8 mouse cellular contexts compared by ENCODE assay signal in genomic region chr17:26676252-26676615, GRCm38 (mm10). TPM values are rescaled to one million over a fixed set of nuclear protein-coding genes. Genes with fewer than 3 reads are reported as not detected.
DNase-seq lines count a peak whose midpoint lies in the region; ATAC-seq and TF ChIP-seq lines count a peak whose summit lies in the region.

No protein-coding gene starts in this region.

- WGBS in forebrain, embryonic 12.5 days, result 1% methylated on average over 30 of the region's 30 CpGs
- under 1% methylated on average over 30 of the region's 30 CpGs for WGBS in large intestine, adult 2 months
- WGBS in liver, postnatal 0 days (ENCODE audit: insufficient replicate concordance), result under 1% methylated on average over 30 of the region's 30 CpGs
- WGBS in neural tube, embryonic 14.5 days, result under 1% methylated on average over 30 of the region's 30 CpGs

- intact Hi-C loops in heart, postnatal 10 days (cut with DNase I), result loop anchor here (5.0 kb wide), 1 partner anchor 41 kb away; the partner anchor contains the start of gene Crebrf

- TF ChIP-seq EP300 in CH12.LX (IDR thresholded peaks at IDR 0.05; ENCODE audit: low read length), result no peak
- TF ChIP-seq EP300 in liver, postnatal 0 days (IDR thresholded peaks at IDR 0.05; ENCODE audit: low read depth), result no peak

- no peaks in the 10 kb centered on the region for H3K27me3 ChIP-seq in CH12.LX (replicated peaks)
- H3K27me3 ChIP-seq in forebrain, embryonic 12.5 days, result 0 out of 2 replicates have a peak, but pooled peaks cover 4% of the 10 kb centered on the region
- H3K27me3 ChIP-seq in liver, postnatal 0 days (ENCODE audit: insufficient read depth, low read length), result no peaks in the 10 kb centered on the region
- H3K27me3 ChIP-seq in neural tube, embryonic 14.5 days (ENCODE audit: control insufficient read depth, insufficient read depth, low read length), result no peaks in the 10 kb centered on the region

- no peak for TF ChIP-seq RAD21 in CH12.LX (IDR thresholded peaks at IDR 0.05; ENCODE audit: low read depth, low read length)

- H3K4me1 ChIP-seq in CH12.LX (ENCODE audit: control insufficient read depth in 1 of 2, insufficient read depth in 2 of 2), result peaks cover 5 to 24% of the 10 kb centered on the region in 2 experiments; a peak in 3 of 4 replicates
- peaks cover 20% of the 10 kb centered on the region for H3K4me1 ChIP-seq in forebrain, embryonic 12.5 days
- H3K4me1 ChIP-seq in liver, postnatal 0 days (ENCODE audit: insufficient read depth), result peaks cover 25% of the 10 kb centered on the region
- H3K4me1 ChIP-seq in neural tube, embryonic 14.5 days (ENCODE audit: control insufficient read depth, insufficient read depth, low read length), result peaks cover 24% of the 10 kb centered on the region

- peaks cover 8% of the 10 kb centered on the region for H3K9me3 ChIP-seq in CH12.LX (replicated peaks; ENCODE audit: low read length)
- H3K9me3 ChIP-seq in forebrain, embryonic 12.5 days, result no peaks in the 10 kb centered on the region
- no peaks in the 10 kb centered on the region for H3K9me3 ChIP-seq in liver, postnatal 0 days (ENCODE audit: low read length)
- H3K9me3 ChIP-seq in neural tube, embryonic 14.5 days (ENCODE audit: control insufficient read depth, low read length), result no peaks in the 10 kb centered on the region

- H3K79me2 ChIP-seq in CH12.LX (replicated peaks; ENCODE audit: control insufficient read depth, extremely low read depth, insufficient read depth, poor library complexity, severe bottlenecking), result peaks cover 34% of the 10 kb centered on the region

- ATAC-seq in forebrain, embryonic 12.5 days (ENCODE audit: low FRiP score), result peak; percentile 96
- ATAC-seq in liver, postnatal 0 days, result peak; percentile 94
- peak; percentile 95 for ATAC-seq in neural tube, embryonic 14.5 days (ENCODE audit: low read depth)

- peaks cover 11 to 25% of the 10 kb centered on the region in 2 experiments for H3K36me3 ChIP-seq in CH12.LX (replicated peaks in 1 of 2; ENCODE audit: control insufficient read depth in 1 of 2, insufficient read depth in 1 of 2, low read length in 1 of 2)
- 0 out of 2 replicates have a peak, but pooled peaks cover 4% of the 10 kb centered on the region for H3K36me3 ChIP-seq in forebrain, embryonic 12.5 days (replicated peaks)
- peaks cover under 1% of the 10 kb centered on the region; the same call in 1 of the 2 replicates for H3K36me3 ChIP-seq in liver, postnatal 0 days (replicated peaks; ENCODE audit: insufficient read depth, low read length)
- no peaks in the 10 kb centered on the region for H3K36me3 ChIP-seq in neural tube, embryonic 14.5 days (ENCODE audit: control insufficient read depth, insufficient read depth, low read length)

- DNase-seq in CH12.LX (ENCODE audit: extremely low read depth), result peak; percentile 94
- peak; percentile 88 for DNase-seq in c-Kit-positive CD71-positive TER-119-negative erythroid progenitor cells, embryonic 14.5 days (ENCODE audit: low read depth)
- peak; percentile 92 for DNase-seq in heart, postnatal 10 days
- DNase-seq in large intestine, adult 2 months (ENCODE audit: low read depth, low spot score), result peak; percentile 82
- DNase-seq in liver, postnatal 0 days, result peak; percentile 94
- DNase-seq in testis, postnatal 10 days (ENCODE audit: low spot score), result peak; percentile 94

- peak overlapping the region; percentile 80 for H3K27ac ChIP-seq in CH12.LX (ENCODE audit: insufficient read depth, low read depth)
- peak overlapping the region; percentile 79 for H3K27ac ChIP-seq in forebrain, embryonic 12.5 days
- peak overlapping the region; percentile 94 for H3K27ac ChIP-seq in liver, postnatal 0 days (ENCODE audit: low read depth)
- H3K27ac ChIP-seq in neural tube, embryonic 14.5 days (ENCODE audit: low read depth, low read length), result peak overlapping the region; percentile 83

- peak overlapping the region; percentile 89 to 94 (median 93) for H3K4me3 ChIP-seq in CH12.LX (replicated peaks in 1 of 3; ENCODE audit: low read depth in 2 of 3, low read length in 2 of 3, poor library complexity in 1 of 3)
- peak overlapping the region; percentile 85 for H3K4me3 ChIP-seq in forebrain, embryonic 12.5 days (replicated peaks)
- H3K4me3 ChIP-seq in liver, postnatal 0 days (ENCODE audit: low read depth, low read length), result peak overlapping the region; percentile 78
- peak overlapping the region; percentile 60 for H3K4me3 ChIP-seq in neural tube, embryonic 14.5 days (ENCODE audit: low read depth, low read length)

- H3K4me2 ChIP-seq in CH12.LX (ENCODE audit: insufficient read depth, low read depth, poor library complexity, severe bottlenecking), result peak overlapping the region; percentile 27; the same call in 1 of the 2 replicates
- peak overlapping the region; percentile 74 for H3K4me2 ChIP-seq in forebrain, embryonic 12.5 days
- peak overlapping the region; percentile 83 for H3K4me2 ChIP-seq in liver, postnatal 0 days (ENCODE audit: low read depth, low read length)
- peak overlapping the region; percentile 84 for H3K4me2 ChIP-seq in neural tube, embryonic 14.5 days (ENCODE audit: low read depth, low read length)

- peak; percentile 90 for TF ChIP-seq POLR2A in CH12.LX (IDR thresholded peaks at IDR 0.05; ENCODE audit: low read depth, low read length)

- H3K9ac ChIP-seq in CH12.LX (ENCODE audit: insufficient read depth, low read depth), result peak overlapping the region; percentile 68
- H3K9ac ChIP-seq in forebrain, embryonic 12.5 days, result peak overlapping the region; percentile 76
- peak overlapping the region; percentile 82 for H3K9ac ChIP-seq in liver, postnatal 0 days (replicated peaks)
- H3K9ac ChIP-seq in neural tube, embryonic 14.5 days (replicated peaks; ENCODE audit: low read depth, low read length), result peak overlapping the region; percentile 58

- TF ChIP-seq CTCF in CH12.LX (conservative IDR thresholded peaks at IDR 0.05 in 1 of 2, IDR thresholded peaks at IDR 0.05 in 1 of 2; ENCODE audit: low read depth in 2 of 2, low read length in 2 of 2), result no peak
- no peak for TF ChIP-seq CTCF in liver, postnatal 0 days (IDR thresholded peaks at IDR 0.05; ENCODE audit: low read depth)

- dilution Hi-C loops in CH12.LX (cut with MboI; ENCODE audit: extremely low pct_ligation_motif_present, extremely low pct_unique_long_range_greater_than_20kb, low sequenced_read_pairs), result no loop called here

- in situ Hi-C loops in CH12.LX (cut with MboI; ENCODE audit: low pct_ligation_motif_present, low pct_unique_long_range_greater_than_20kb, low sequenced_read_pairs), result no loop called here

TF ChIP-seq in CH12.LX, 34 proteins besides CTCF, POLR2A, EP300 and RAD21 (continues in another document):
- TF ChIP-seq USF2 (conservative IDR thresholded peaks at IDR 0.05; ENCODE audit: low read depth, low read length) (peak; percentile 87), MXI1 (IDR thresholded peaks at IDR 0.05; ENCODE audit: low read depth, low read length) (peak; percentile 87), HCFC1 (IDR thresholded peaks at IDR 0.05; ENCODE audit: low read depth, low read length) (peak; percentile 63; the same call in 1 of the 2 replicates), E2F4 (IDR thresholded peaks at IDR 0.05; ENCODE audit: insufficient replicate concordance, low read depth, low read length) (peak; percentile 47; the same call in 1 of the 2 replicates), MAZ (IDR thresholded peaks at IDR 0.05; ENCODE audit: low read depth, low read length) (0 out of 2 replicates have a peak, but pooled peaks have one; percentile 26), CHD1 (IDR thresholded peaks at IDR 0.05; ENCODE audit: low read depth, low read length) (0 out of 2 replicates have a peak, but pooled peaks have one; percentile 16), TCF12 (IDR thresholded peaks at IDR 0.05; ENCODE audit: low read depth, low read length) (peak; percentile 70), KAT2A (IDR thresholded peaks at IDR 0.05; ENCODE audit: insufficient replicate concordance, low read length) (0 out of 2 replicates have a peak, but pooled peaks have one; percentile 35), MAX (IDR thresholded peaks at IDR 0.05; ENCODE audit: low read length) (peak; percentile 91), ETS1 (conservative IDR thresholded peaks at IDR 0.05; ENCODE audit: low read depth, low read length) (no peak), BHLHE40 (IDR thresholded peaks at IDR 0.05; ENCODE audit: low read depth, low read length) (peak; percentile 98), NRF1 (IDR thresholded peaks at IDR 0.05; ENCODE audit: low read depth, low read length) (no peak), IRF4 (IDR thresholded peaks at IDR 0.05; ENCODE audit: low read depth, low read length) (0 out of 2 replicates have a peak, but pooled peaks have one; percentile 20), SMC3 (IDR thresholded peaks at IDR 0.05; ENCODE audit: low read depth, low read length) (no peak), TBP (conservative IDR thresholded peaks at IDR 0.05; ENCODE audit: low read depth, low read length) (no peak), NELFE (IDR thresholded peaks at IDR 0.05; ENCODE audit: low read depth, low read length) (peak; percentile 90), MEF2A (IDR thresholded peaks at IDR 0.05; ENCODE audit: borderline replicate concordance, low read depth, low read length) (peak; percentile 63), ELF1 (IDR thresholded peaks at IDR 0.05; ENCODE audit: low read depth, low read length) (peak; percentile 96), POLR2AphosphoS2 (IDR thresholded peaks at IDR 0.05; ENCODE audit: low read depth, low read length) (peak; percentile 70), USF1 (IDR thresholded peaks at IDR 0.05; ENCODE audit: low read depth, low read length) (peak; percentile 94)

RNA-seq across cellular contexts. Expression of gene Atp6v0e, which starts 13.2 kb away (rescaled TPM):
- 190 and 206 TPM in 2 replicates for total RNA-seq in CH12.LX (2012; rRNA removed)
- 403 and 422 TPM in 2 replicates for total RNA-seq in CH12.LX (2014; rRNA removed)
- polyA plus RNA-seq in CH12.LX (2012; ENCODE audit: insufficient read length, low read depth), result 190 and 226 TPM in 2 replicates
- 94.5 and 104 TPM in 2 replicates for polyA plus RNA-seq in forebrain, embryonic 12.5 days (2016; fragmentation: Nextera tagmentation; extraction: Ambion mirVana)
- total RNA-seq in heart, postnatal 10 days (2021), result 10 to 100 TPM; 87.1 to 87.8 TPM
- polyA plus RNA-seq in large intestine, adult 2 months (2012; rRNA removed), result 194 and 219 TPM in 2 replicates
- polyA plus RNA-seq in liver, postnatal 0 days (2015; fragmentation: Nextera tagmentation; extraction: Ambion mirVana), result 122 and 126 TPM in 2 replicates
- polyA plus RNA-seq in neural tube, embryonic 14.5 days (2014; fragmentation: Nextera tagmentation; extraction: Ambion mirVana), result 76.5 and 85.8 TPM in 2 replicates

RNA-seq across cellular contexts. Expression of gene Crebrf, which starts 39.2 kb away (rescaled TPM):
- total RNA-seq in CH12.LX (2012; rRNA removed), result 5.8 and 6.8 TPM in 2 replicates
- total RNA-seq in CH12.LX (2014; rRNA removed), result 8.1 and 8.6 TPM in 2 replicates
- polyA plus RNA-seq in CH12.LX (2012; ENCODE audit: insufficient read length, low read depth), result 5.8 and 9.2 TPM in 2 replicates
- 7.6 and 8.4 TPM in 2 replicates for polyA plus RNA-seq in forebrain, embryonic 12.5 days (2016; fragmentation: Nextera tagmentation; extraction: Ambion mirVana)
- total RNA-seq in heart, postnatal 10 days (2021), result 10 to 100 TPM; 31.8 to 36.0 TPM
- polyA plus RNA-seq in large intestine, adult 2 months (2012; rRNA removed), result 2.7 and 3.6 TPM in 2 replicates
- 5.8 and 7.5 TPM in 2 replicates for polyA plus RNA-seq in liver, postnatal 0 days (2015; fragmentation: Nextera tagmentation; extraction: Ambion mirVana)
- polyA plus RNA-seq in neural tube, embryonic 14.5 days (2014; fragmentation: Nextera tagmentation; extraction: Ambion mirVana), result 9.1 and 15.1 TPM in 2 replicates

Comparison
In these comparisons a context has a peak if more than half of its experiments do, and no peak if none do; other contexts are left out.
1. Peak in every context shown above with its lines: DNase-seq, ATAC-seq, H3K4me3 ChIP-seq and H3K27ac ChIP-seq.
2. H3K4me2 ChIP-seq: peak in every context shown above with its lines; median percentile 84 in neural tube, embryonic 14.5 days; 83 in liver, postnatal 0 days; 74 in forebrain, embryonic 12.5 days; 27 in CH12.LX.